Mouse (Mus musculus) CH12.LX (cell line): ENCODE results near the gene Shq1. TPM values are rescaled to one million over a fixed set of nuclear protein-coding genes. Genes with fewer than 3 reads are reported as not detected.

Source experiments
- DNase-seq: peaks from one replicate; pipeline ENCODE4 v3.0.0-alpha.2; 2013; ENCODE audit errors: extremely low read depth
- H3K27ac ChIP-seq: 2 replicates; pipeline ENCODE4 v1.5.1; 2012; ENCODE audit warnings: low read depth, mild to moderate bottlenecking, control low read depth, moderate library complexity; ENCODE audit not compliant: insufficient read depth
- H3K27me3 ChIP-seq: replicated peaks from 2 replicates; pipeline ENCODE3; 2012; ENCODE audit warnings: inconsistent platforms
- H3K36me3 ChIP-seq, 2 experiments: replicated peaks in 1 of 2; 2 replicates each; pipeline versions ENCODE3 to v1.6.1; 2012; ENCODE audit warnings: inconsistent platforms in 1 of 2, low read length in 1 of 2, mild to moderate bottlenecking in 1 of 2, mixed read lengths in 1 of 2, moderate library complexity in 1 of 2; ENCODE audit not compliant: control insufficient read depth in 1 of 2, insufficient read depth in 1 of 2
- H3K4me1 ChIP-seq, 2 experiments: 2 replicates each; pipeline ENCODE4 v1.6.1; 2012; ENCODE audit warnings: inconsistent platforms in 1 of 2, moderate library complexity in 1 of 2; ENCODE audit not compliant: insufficient read depth in 2 of 2, control insufficient read depth in 1 of 2
- H3K4me2 ChIP-seq: 2 replicates; pipeline ENCODE4 v1.6.1; 2012; ENCODE audit warnings: low read depth, mild to moderate bottlenecking, control low read depth; ENCODE audit not compliant: poor library complexity, insufficient read depth, severe bottlenecking
- H3K4me3 ChIP-seq, 3 experiments: fragments of 150-350 bp in 1 of 3; sonication (generic) in 1 of 3; replicated peaks in 1 of 3; 2 replicates each; pipeline versions ENCODE3 to v1.5.1; 2011 to 2012; ENCODE audit warnings: low read depth in 2 of 3, low read length in 2 of 3, mild to moderate bottlenecking in 2 of 3, moderate library complexity in 2 of 3, control low read depth in 1 of 3, improper control_type of control experiment in 1 of 3, inconsistent platforms in 1 of 3, mixed read lengths in 1 of 3; ENCODE audit not compliant: poor library complexity in 1 of 3
- H3K79me2 ChIP-seq: replicated peaks from 2 replicates; pipeline ENCODE4 v1.6.1; 2012; ENCODE audit warnings: mild to moderate bottlenecking, moderate library complexity; ENCODE audit not compliant: control insufficient read depth, poor library complexity, insufficient read depth, severe bottlenecking; ENCODE audit errors: extremely low read depth
- H3K9ac ChIP-seq: 2 replicates; pipeline ENCODE4 v1.6.1; 2012; ENCODE audit warnings: low read depth, mild to moderate bottlenecking, control low read depth, moderate library complexity; ENCODE audit not compliant: insufficient read depth
- H3K9me3 ChIP-seq: replicated peaks from 2 replicates; pipeline ENCODE3; 2012; ENCODE audit warnings: low read length, inconsistent platforms, mixed read lengths
- CHD2 ChIP-seq: IDR thresholded peaks from 2 replicates; pipeline ENCODE4 v1.6.1; 2011; ENCODE audit warnings: low read length, improper control_type of control experiment
- EP300 ChIP-seq: IDR thresholded peaks from 2 replicates; pipeline ENCODE4 v1.6.1; 2011; ENCODE audit warnings: low read length, improper control_type of control experiment
- ETS1 ChIP-seq: conservative IDR thresholded peaks from 2 replicates; pipeline ENCODE4 v1.6.1; 2012; ENCODE audit warnings: low read depth, mild to moderate bottlenecking, inconsistent platforms, low read length, improper control_type of control experiment, moderate library complexity
- GABPA ChIP-seq: IDR thresholded peaks from 2 replicates; pipeline ENCODE4 v1.6.1; 2012; ENCODE audit warnings: low read depth, low read length, improper control_type of control experiment, inconsistent platforms; ENCODE audit not compliant: insufficient replicate concordance
- JUND ChIP-seq: conservative IDR thresholded peaks from 2 replicates; pipeline ENCODE4 v1.6.1; 2011; ENCODE audit warnings: low read depth, low read length, improper control_type of control experiment
- MAFK ChIP-seq: IDR thresholded peaks from 2 replicates; pipeline ENCODE4 v1.6.1; 2011; ENCODE audit warnings: low read length, improper control_type of control experiment; ENCODE audit not compliant: insufficient replicate concordance
- MAX ChIP-seq: IDR thresholded peaks from 2 replicates; pipeline ENCODE4 v1.6.1; 2011; ENCODE audit warnings: low read length, improper control_type of control experiment
- MXI1 ChIP-seq: IDR thresholded peaks from 2 replicates; pipeline ENCODE4 v1.6.1; 2011; ENCODE audit warnings: mild to moderate bottlenecking, low read depth, low read length, improper control_type of control experiment
- NELFE ChIP-seq: IDR thresholded peaks from 2 replicates; pipeline ENCODE4 v1.6.1; 2011; ENCODE audit warnings: low read depth, low read length, improper control_type of control experiment
- SIN3A ChIP-seq: IDR thresholded peaks from 2 replicates; pipeline ENCODE4 v1.6.1; 2012; ENCODE audit warnings: low read length, improper control_type of control experiment, inconsistent platforms
- SMC3 ChIP-seq: IDR thresholded peaks from 2 replicates; pipeline ENCODE4 v1.6.1; 2011; ENCODE audit warnings: low read depth, low read length, improper control_type of control experiment
- TBP ChIP-seq: conservative IDR thresholded peaks from 2 replicates; pipeline ENCODE4 v1.6.1; 2011; ENCODE audit warnings: low read depth, low read length, improper control_type of control experiment
- UBTF ChIP-seq: IDR thresholded peaks from 2 replicates; pipeline ENCODE4 v1.6.1; 2012; ENCODE audit warnings: low read depth, mild to moderate bottlenecking, inconsistent platforms, low read length, improper control_type of control experiment, moderate library complexity
- USF1 ChIP-seq: IDR thresholded peaks from 2 replicates; pipeline ENCODE4 v1.6.1; 2014; ENCODE audit warnings: low read depth, mild to moderate bottlenecking, inconsistent platforms, low read length, improper control_type of control experiment
- ZKSCAN1 ChIP-seq: IDR thresholded peaks from 2 replicates; pipeline ENCODE4 v1.6.1; 2012; ENCODE audit warnings: low read depth, inconsistent platforms, low read length, improper control_type of control experiment, borderline replicate concordance
- ZMIZ1 ChIP-seq: IDR thresholded peaks from 2 replicates; pipeline ENCODE4 v1.6.1; 2012; ENCODE audit warnings: low read depth, mild to moderate bottlenecking, inconsistent platforms, low read length, improper control_type of control experiment
- dilution Hi-C: fragments of 300-500 bp; cut with MboI; formaldehyde crosslinking; loops from 2 replicates; pipeline ENCODE4 v1.14.3; 2020; ENCODE audit warnings: low sequenced_read_pairs; ENCODE audit not compliant: extremely low pct_unique_long_range_greater_than_20kb, extremely low pct_ligation_motif_present
- in situ Hi-C: fragments of 300-500 bp; cut with MboI; formaldehyde crosslinking; loops from 3 replicates; pipeline ENCODE4 v1.14.3; 2019; ENCODE audit warnings: low sequenced_read_pairs, low pct_ligation_motif_present, low pct_unique_long_range_greater_than_20kb, mixed read lengths
- polyA plus RNA-seq: library from polyadenylated mRNA; unstranded; fragments of >175 nt; gene quantifications from 2 replicates; pipeline ENCODE4 v1.2.1, GENCODE M21; 2012; ENCODE audit warnings: low read depth; ENCODE audit not compliant: insufficient read length
- total RNA-seq, 2 experiments: library from RNA; depleted of rRNA; stranded (reverse); fragments of 300-350 nt in 1 of 2; fragments of >200 nt in 1 of 2; gene quantifications; 2 replicates each; pipeline ENCODE4 v1.2.3; 2012 to 2014

Shq1 gene
- total and polyA plus RNA-seq, 3 experiments: 26.6 to 32.3 (median 32.3) TPM

- no peaks in the 10 kb centered on the region; the same call in 1 of the 2 replicates for H3K79me2 ChIP-seq
- no peak for DNase-seq
- H3K9me3 ChIP-seq: no peaks in the 10 kb centered on the region
- no peak for TF ChIP-seq SIN3A
- no peak for TF ChIP-seq MAFK
- TF ChIP-seq CHD2: no peak
- H3K4me1 ChIP-seq: peaks cover 0 to 1% of the 10 kb centered on the region in 2 experiments; a peak in 1 of 4 replicates
- H3K4me2 ChIP-seq: no peak overlapping the region
- dilution Hi-C loops: no loop called here
- no peak overlapping the region for H3K9ac ChIP-seq
- peaks cover 49 to 93% of the 10 kb centered on the region in 2 experiments for H3K36me3 ChIP-seq
- H3K4me3 ChIP-seq: no peak overlapping the region
- no peak overlapping the region for H3K27ac ChIP-seq
- no peaks in the 10 kb centered on the region for H3K27me3 ChIP-seq
- in situ Hi-C loops: no loop called here
These were observed 8.7 kb downstream of the Shq1 start for GRCm38 (mm10) chr6:100662224-100662623.

- no peak overlapping the region for H3K27ac ChIP-seq
- dilution Hi-C loops: no loop called here
- H3K9me3 ChIP-seq: no peaks in the 10 kb centered on the region
- no peak overlapping the region for H3K4me2 ChIP-seq
- TF ChIP-seq ZMIZ1 (no peak), UBTF (no peak), JUND (no peak), GABPA (no peak), SIN3A (no peak), USF1 (no peak), MAX (no peak), MXI1 (no peak), EP300 (no peak), ZKSCAN1 (no peak), MAFK (no peak), NELFE (no peak), TBP (no peak), ETS1 (no peak)
- TF ChIP-seq, all 38 proteins: peak for 0
- Histone ChIP-seq H3K4me3 (no peak overlapping the region), H3K79me2 (no peaks in the 10 kb centered on the region; the same call in 1 of the 2 replicates), H3K36me3 (peaks cover 46 to 91% of the 10 kb centered on the region in 2 experiments), H3K27me3 (no peaks in the 10 kb centered on the region), H3K4me1 (no peaks in the 10 kb centered on the region), H3K9ac (no peak overlapping the region)
- no peak for DNase-seq
- in situ Hi-C loops: no loop called here
These were observed 10.6 kb downstream of the Shq1 start for GRCm38 (mm10) chr6:100660395-100660794.

DNA sequence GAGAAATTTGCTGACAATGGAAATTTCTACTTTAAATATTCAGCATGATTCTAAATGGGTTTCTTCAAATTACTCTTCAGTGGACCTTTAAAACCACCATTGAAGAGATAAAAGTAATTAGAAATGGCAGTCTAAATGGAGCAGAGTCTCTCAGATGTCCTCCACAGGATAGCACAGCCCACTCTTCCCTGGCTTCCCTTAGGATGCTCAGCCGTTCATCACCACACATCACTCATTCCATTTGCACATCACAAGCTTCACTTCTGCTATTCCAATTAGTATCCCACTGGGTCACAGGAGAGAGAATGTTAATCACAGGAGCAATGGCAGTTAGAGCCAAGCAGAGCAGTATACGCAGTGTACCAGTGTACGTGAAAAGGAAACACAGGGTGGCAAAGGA lies 18.4 kb downstream of the Shq1 start:
- no peak overlapping the region for H3K4me2 ChIP-seq
- H3K4me1 ChIP-seq: no peaks in the 10 kb centered on the region
- no peaks in the 10 kb centered on the region for H3K9me3 ChIP-seq
- H3K4me3 ChIP-seq: no peak overlapping the region
- TF ChIP-seq MAFK: 0 out of 2 replicates have a peak, but pooled peaks have one; percentile 50
- TF ChIP-seq SMC3: no peak
- DNase-seq: no peak
- H3K27ac ChIP-seq: no peak overlapping the region
- H3K9ac ChIP-seq: no peak overlapping the region
- peaks cover 25 to 83% of the 10 kb centered on the region in 2 experiments for H3K36me3 ChIP-seq
- no peaks in the 10 kb centered on the region for H3K79me2 ChIP-seq
- dilution Hi-C loops: no loop called here
- in situ Hi-C loops: no loop called here
- H3K27me3 ChIP-seq: no peaks in the 10 kb centered on the region
